Mouse (Mus musculus): Measurements from ENCODE around the gene Ano2.

The Ano2 gene

GRCm38 (mm10) chr6:125879306-125879705 lies 189.1 kb downstream of the Ano2 start:
- intact Hi-C loops (cut with DNase I), result no loop called here

GRCm38 (mm10) chr6:125888596-125888995 lies 198.4 kb downstream of the Ano2 start:
- intact Hi-C loops (cut with DNase I), result no loop called here

- intact Hi-C loops (cut with DNase I), result no loop called here
These were observed 204.1 kb downstream of the Ano2 start for GRCm38 (mm10) chr6:125894340-125894739.

- intact Hi-C loops (cut with DNase I), result no loop called here
These were observed 224.2 kb downstream of the Ano2 start for GRCm38 (mm10) chr6:125914446-125914845.

- intact Hi-C loops (cut with DNase I), result no loop called here
These were observed 232.5 kb downstream of the Ano2 start for GRCm38 (mm10) chr6:125922746-125923145.

- intact Hi-C loops (cut with DNase I), result no loop called here
These were observed 234.8 kb downstream of the Ano2 start for GRCm38 (mm10) chr6:125924979-125925378.

GRCm38 (mm10) chr6:125925861-125926260 lies 235.6 kb downstream of the Ano2 start:
- intact Hi-C loops (cut with DNase I), result no loop called here

GRCm38 (mm10) chr6:125931926-125932325 lies 241.7 kb downstream of the Ano2 start:
- intact Hi-C loops (cut with DNase I), result no loop called here

GRCm38 (mm10) chr6:125954965-125955364 lies 264.7 kb downstream of the Ano2 start:
- intact Hi-C loops (cut with DNase I), result loop anchor here (2.0 to 5.0 kb wide), 2 partner anchors 197 to 214 kb away; no protein-coding TSS in a partner anchor

- intact Hi-C loops (cut with DNase I), result no loop called here
These were observed 283.3 kb downstream of the Ano2 start for GRCm38 (mm10) chr6:125973551-125973950.

- intact Hi-C loops (cut with DNase I), result no loop called here
These were observed 285.7 kb downstream of the Ano2 start for GRCm38 (mm10) chr6:125975788-125976465.

- intact Hi-C loops (cut with DNase I), result no loop called here
These were observed 289.4 kb downstream of the Ano2 start for GRCm38 (mm10) chr6:125979601-125980000.

- intact Hi-C loops (cut with DNase I), result no loop called here
These were observed 293.8 kb downstream of the Ano2 start for GRCm38 (mm10) chr6:125984050-125984449.

- intact Hi-C loops (cut with DNase I), result no loop called here
These were observed 302.5 kb downstream of the Ano2 start for GRCm38 (mm10) chr6:125992731-125993130.

GRCm38 (mm10) chr6:126001797-126002196 lies 311.6 kb downstream of the Ano2 start:
- intact Hi-C loops (cut with DNase I), result no loop called here

- intact Hi-C loops (cut with DNase I), result no loop called here
These were observed 313.0 kb downstream of the Ano2 start for GRCm38 (mm10) chr6:126003002-126003742.

- intact Hi-C loops (cut with DNase I), result no loop called here
These were observed 316.4 kb downstream of the Ano2 start for GRCm38 (mm10) chr6:126006647-126007046.

GRCm38 (mm10) chr6:126009083-126009482 lies 318.9 kb downstream of the Ano2 start:
- intact Hi-C loops (cut with DNase I), result no loop called here

- intact Hi-C loops (cut with DNase I), result no loop called here
These were observed 326.8 kb downstream of the Ano2 start for GRCm38 (mm10) chr6:126016991-126017390.

GRCm38 (mm10) chr6:126018411-126018810 lies 328.2 kb downstream of the Ano2 start:
- intact Hi-C loops (cut with DNase I), result no loop called here

GRCm38 (mm10) chr6:126033693-126034402 lies 343.6 kb downstream of the Ano2 start:
- intact Hi-C loops (cut with DNase I), result no loop called here

GRCm38 (mm10) chr6:126034403-126034724 lies 344.1 kb downstream of the Ano2 start:
- intact Hi-C loops (cut with DNase I), result no loop called here

Measured in adrenal gland (tissue).